Mouse (Mus musculus): ENCODE data around the gene Cd300lg.

DNA sequence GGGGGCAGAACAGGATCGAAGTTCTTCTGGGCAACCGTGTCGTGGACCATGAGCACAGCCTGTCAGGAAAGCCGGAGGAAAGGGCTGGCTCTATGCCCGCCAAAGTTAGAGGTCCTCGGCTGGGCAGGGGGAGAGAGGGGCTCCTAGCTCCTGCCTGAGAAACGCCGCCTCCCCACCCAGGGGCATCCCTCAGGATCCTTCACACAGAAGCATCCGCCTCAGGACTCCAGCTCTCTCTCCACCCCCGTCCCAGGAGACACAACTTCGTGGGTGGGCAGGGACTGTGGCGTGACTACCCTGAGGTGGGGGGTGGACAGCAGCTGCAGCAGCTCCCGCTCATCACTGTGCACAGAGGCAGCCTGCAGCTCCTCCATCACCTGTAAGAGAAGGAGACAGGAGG is 17.9 kb upstream of the Cd300lg start:
- no peak for TF ChIP-seq POLR2A (IDR thresholded peaks at IDR 0.05; ENCODE audit: insufficient read length, low read depth)
- TF ChIP-seq MYOG (IDR thresholded peaks at IDR 0.05; ENCODE audit: control insufficient read depth in 1 of 3, insufficient read depth in 1 of 3, insufficient read length in 2 of 3, low read depth in 2 of 3): peak in 2 of 3 experiments; percentile 36 to 56
- no peak for TF ChIP-seq E2F4 (IDR thresholded peaks at IDR 0.05; ENCODE audit: insufficient read depth)
- TF ChIP-seq CEBPB (IDR thresholded peaks at IDR 0.05; ENCODE audit: insufficient read depth, poor library complexity, severe bottlenecking): no peak
- TF ChIP-seq USF1 (IDR thresholded peaks at IDR 0.05; ENCODE audit: low read depth): no peak
- peak in 2 of 3 experiments; percentile 67 to 91 for TF ChIP-seq MYOD1 (IDR thresholded peaks at IDR 0.05; ENCODE audit: control insufficient read depth in 1 of 3, insufficient read length in 2 of 3, low read depth in 2 of 3)
- no peak for TF ChIP-seq SRF (IDR thresholded peaks at IDR 0.05; ENCODE audit: control insufficient read depth, insufficient read length, low read depth)
- TF ChIP-seq POLR2AphosphoS2 (IDR thresholded peaks at IDR 0.05; ENCODE audit: insufficient read length, low read depth): no peak
- no peak for TF ChIP-seq REST (IDR thresholded peaks at IDR 0.05; ENCODE audit: insufficient read depth, insufficient read length)
- TF ChIP-seq TCF3 (IDR thresholded peaks at IDR 0.05; ENCODE audit: insufficient read length, low read depth): no peak
- TF ChIP-seq TCF12 (IDR thresholded peaks at IDR 0.05; ENCODE audit: insufficient read depth, poor library complexity, severe bottlenecking): no peak
- no peak for TF ChIP-seq MAX (IDR thresholded peaks at IDR 0.05; ENCODE audit: low read depth)

All from myocyte (in vitro differentiated cells).